Mouse (Mus musculus): ENCODE measurements at regions not wholly inside any gene's neighbourhood (a gene's known extent, or its start where the extent isn't known, plus 50 kb on each side); places are given as distances from the start of the nearest gene placed in this dataset.

- TF ChIP-seq CTCF (IDR thresholded peaks at IDR 0.05 in 2 of 3, conservative IDR thresholded peaks at IDR 0.05 in 1 of 3; ENCODE audit: control insufficient read depth in 1 of 3, insufficient read depth in 1 of 3, low read depth in 2 of 3, low read length in 3 of 3, poor library complexity in 1 of 3, severe bottlenecking in 1 of 3) (peak in 2 of 3 experiments; percentile 14 to 22; a peak in 2 of 6 replicates), USF1 (IDR thresholded peaks at IDR 0.05; ENCODE audit: low read depth, low read length) (no peak), POLR2A (IDR thresholded peaks at IDR 0.05; ENCODE audit: control insufficient read depth in 1 of 2, insufficient read depth in 1 of 2, low read depth in 1 of 2, low read length in 2 of 2, poor library complexity in 1 of 2) (no peak), RAD21 (IDR thresholded peaks at IDR 0.05; ENCODE audit: low read depth, low read length) (no peak), GATA1 (IDR thresholded peaks at IDR 0.05; ENCODE audit: low read depth, low read length) (no peak), CHD1 (IDR thresholded peaks at IDR 0.05; ENCODE audit: low read depth, low read length) (no peak), NRF1 (IDR thresholded peaks at IDR 0.05; ENCODE audit: insufficient read depth, low read depth, low read length, poor library complexity, severe bottlenecking) (no peak), UBTF (IDR thresholded peaks at IDR 0.05; ENCODE audit: borderline replicate concordance, insufficient read depth, low read depth, low read length) (no peak), TCF12 (IDR thresholded peaks at IDR 0.05; ENCODE audit: low read depth, low read length) (no peak)
Measured at GRCm38 (mm10) chr9:101476223-101476622, 224.6 kb upstream of the Ppp2r3a start.

Data from MEL (cell line).